Mouse (Mus musculus) adipocyte (in vitro differentiated cells): ENCODE data around the gene Slc22a14.

Experiments used
- DNase-seq: peaks from one replicate; pipeline ENCODE4 v3.0.0-alpha.2; 2016; ENCODE audit warnings: low spot score

The Slc22a14 gene

GRCm38 (mm10) chr9:119138836-119139235, 226.5 kb downstream of the Slc22a14 start:
- no peak for DNase-seq

GRCm38 (mm10) chr9:119130692-119131091, 234.7 kb downstream of the Slc22a14 start:
- no peak for DNase-seq

GRCm38 (mm10) chr9:119128436-119129181, 236.7 kb downstream of the Slc22a14 start:
- no peak for DNase-seq

GRCm38 (mm10) chr9:119122596-119123369, 242.6 kb downstream of the Slc22a14 start:
- peak; percentile 35 for DNase-seq

- DNase-seq, result no peak
These were observed 245.2 kb downstream of the Slc22a14 start for GRCm38 (mm10) chr9:119120168-119120560.
